ENCODE assay signal across 8 mouse cellular contexts in genomic region chr11:80153857-80154495, GRCm38 (mm10). TPM values are rescaled to one million over a fixed set of nuclear protein-coding genes. Genes with fewer than 3 reads are reported as not detected.
DNase-seq lines count a peak whose midpoint lies in the region; ATAC-seq and TF ChIP-seq lines count a peak whose summit lies in the region.

Gene Adap2 (plus strand): TSS chr11:80154105.

- peak; percentile 68 for ATAC-seq in hindbrain, embryonic 16.5 days

- intact Hi-C loops in left cerebral cortex, adult 2 months (cut with DNase I): loop anchor here (2.0 kb wide), 1 partner anchor 23 kb away; no protein-coding TSS in a partner anchor

- no peaks in the 10 kb centered on the region; the same call in 1 of the 2 replicates for H3K9me3 ChIP-seq in hindbrain, embryonic 16.5 days (ENCODE audit: control insufficient read depth, low read length)

- peak within 1 kb of the TSS; percentile 75 for H3K4me2 ChIP-seq in hindbrain, embryonic 16.5 days (ENCODE audit: low read length)

- TF ChIP-seq CTCF in cortical plate, adult 2 months (IDR thresholded peaks at IDR 0.05; ENCODE audit: extremely low read depth, insufficient read depth, low read length): no peak
- no peak; the same call in 1 of the 2 replicates for TF ChIP-seq CTCF in left cerebral cortex, adult 2 months (IDR thresholded peaks at IDR 0.05)

- DNase-seq in adrenal gland, adult (ENCODE audit: inconsistent age in 2 of 2, low spot score in 1 of 2): peak; percentile 95 to 98
- peak; percentile 90 to 92 for DNase-seq in gastrocnemius, adult 8-10 months (ENCODE audit: low spot score in 2 of 2)
- peak; percentile 52 to 70 for DNase-seq in left cerebral cortex, adult 2 months (ENCODE audit: extremely low spot score in 1 of 2, low spot score in 2 of 2)
- DNase-seq in lung, postnatal 4 days: peak; percentile 93 to 95
- DNase-seq in retina, postnatal 1 day: peak; percentile 86
- DNase-seq in thymus, postnatal 4 days: peak; percentile 90

- TF ChIP-seq POLR2A in cortical plate, adult 2 months (IDR thresholded peaks at IDR 0.05; ENCODE audit: extremely low read depth, insufficient read depth, low read length): no peak

- peaks cover 23% of the 10 kb centered on the region for H3K27me3 ChIP-seq in hindbrain, embryonic 16.5 days (replicated peaks; ENCODE audit: control insufficient read depth, insufficient read depth, low read length)

- H3K9ac ChIP-seq in hindbrain, embryonic 16.5 days (ENCODE audit: low read depth, low read length): peak within 1 kb of the TSS; percentile 60

- H3K36me3 ChIP-seq in hindbrain, embryonic 16.5 days (ENCODE audit: control insufficient read depth, insufficient read depth, low read length): no peaks in the 10 kb centered on the region

- peak within 1 kb of the TSS; percentile 86 for H3K27ac ChIP-seq in cortical plate, adult 2 months (ENCODE audit: insufficient read depth, low read length)
- H3K27ac ChIP-seq in hindbrain, embryonic 16.5 days (ENCODE audit: low read depth, low read length): no peak within 1 kb of the TSS
- H3K27ac ChIP-seq in left cerebral cortex, adult 2 months: peak within 1 kb of the TSS; percentile 25

- no peaks in the 10 kb centered on the region for H3K4me1 ChIP-seq in cortical plate, adult 2 months (ENCODE audit: control insufficient read depth, insufficient read depth, low read length)
- peaks cover 5% of the 10 kb centered on the region; the same call in 1 of the 2 replicates for H3K4me1 ChIP-seq in hindbrain, embryonic 16.5 days (ENCODE audit: control insufficient read depth, insufficient read depth, low read depth, low read length)

- 2% methylated on average over 30 of the region's 47 CpGs for WGBS in hindbrain, embryonic 16.5 days

- peak within 1 kb of the TSS; percentile 38 for H3K4me3 ChIP-seq in cortical plate, adult 2 months (ENCODE audit: insufficient read depth, low read length)
- H3K4me3 ChIP-seq in hindbrain, embryonic 16.5 days (ENCODE audit: low read length): peak within 1 kb of the TSS; percentile 55
- H3K4me3 ChIP-seq in left cerebral cortex, adult 2 months: peak within 1 kb of the TSS; percentile 45

RNA-seq across cellular contexts. Expression of gene Adap2, which starts in this region (rescaled TPM):
- polyA plus RNA-seq in cortical plate, adult 2 months (2012; rRNA removed): 5.6 and 7.2 TPM in 2 replicates
- 1 to 10 TPM; 1.2 to 3.9 (median 2.6) TPM for total RNA-seq in gastrocnemius, adult 8-10 months (2022)
- 4.0 and 4.1 TPM in 2 replicates for polyA plus RNA-seq in hindbrain, embryonic 16.5 days (2015; fragmentation: Nextera tagmentation; extraction: Ambion mirVana)
- 1 to 10 TPM; 6.2 to 9.0 TPM for total RNA-seq in left cerebral cortex, adult 2 months (2021)
